Mouse (Mus musculus): ENCODE data around the gene Rad51. TPM values are rescaled to one million over a fixed set of nuclear protein-coding genes. Genes with fewer than 3 reads are reported as not detected.

Rad51 gene
- polyA plus RNA-seq, 1 experiment from 2014 or later, result 47.9 TPM

DNA sequence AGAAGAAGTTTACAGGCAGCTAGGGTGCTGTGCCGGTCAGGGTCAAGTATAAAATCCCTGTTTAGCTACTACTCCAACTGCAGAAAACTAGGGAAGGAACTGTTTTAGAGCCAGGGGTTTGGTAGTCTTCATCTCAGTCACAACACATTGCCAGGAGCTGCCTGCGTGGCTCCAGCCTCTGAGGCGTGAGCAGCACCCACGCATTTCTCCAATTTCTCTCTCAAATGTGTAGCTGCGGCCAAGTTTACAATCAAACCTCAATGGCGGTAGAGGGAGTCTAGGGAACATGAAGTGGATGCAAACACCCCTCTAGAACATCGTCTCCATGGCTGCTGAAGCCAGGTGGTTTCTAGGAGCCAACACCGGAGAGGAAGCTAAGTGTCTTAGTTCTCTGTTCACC lies 35.2 kb downstream of the Rad51 start:
- H3K4me2 ChIP-seq (replicated peaks), result no peak overlapping the region
- WGBS, result 90% methylated on average over 8 of the region's 8 CpGs
- no peak overlapping the region for H3K4me3 ChIP-seq
- peaks cover 95% of the 10 kb centered on the region for H3K36me3 ChIP-seq
- H3K4me1 ChIP-seq, result no peaks in the 10 kb centered on the region
- no peaks in the 10 kb centered on the region; the same call in 1 of the 2 replicates for H3K9me3 ChIP-seq
- no peak overlapping the region for H3K27ac ChIP-seq
- no peaks in the 10 kb centered on the region for H3K27me3 ChIP-seq
- ATAC-seq (ENCODE audit: low FRiP score, low read depth), result no peak
- no peak overlapping the region for H3K9ac ChIP-seq

DNA sequence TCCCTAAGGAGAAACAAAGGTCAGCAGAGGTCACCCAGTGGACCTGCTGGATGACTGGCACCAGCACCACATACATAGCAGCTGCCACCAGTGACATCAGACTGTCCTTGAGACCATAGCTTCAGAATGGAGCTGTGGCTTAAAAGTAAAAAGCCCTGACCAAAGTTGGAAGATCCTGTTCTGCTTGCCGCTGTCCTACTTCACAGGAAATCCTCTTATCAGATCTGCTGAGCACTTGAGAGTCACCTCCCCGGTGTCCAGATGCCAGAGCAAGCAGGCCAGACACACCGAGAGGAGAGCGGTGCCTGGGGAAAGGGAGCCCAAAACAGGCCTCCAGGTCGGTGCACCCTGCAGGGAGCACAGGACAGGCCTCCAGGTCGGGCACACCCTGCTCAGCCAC lies 39.7 kb downstream of the Rad51 start:
- no peak for ATAC-seq (ENCODE audit: low FRiP score, low read depth)
- H3K9ac ChIP-seq, result no peak overlapping the region
- H3K27me3 ChIP-seq, result no peaks in the 10 kb centered on the region
- no peak overlapping the region for H3K4me2 ChIP-seq (replicated peaks)
- no peaks in the 10 kb centered on the region for H3K9me3 ChIP-seq
- peaks cover 67% of the 10 kb centered on the region for H3K36me3 ChIP-seq
- H3K4me1 ChIP-seq, result peaks cover 12% of the 10 kb centered on the region
- WGBS, result 83% methylated on average over 6 of the region's 6 CpGs
- no peak overlapping the region for H3K27ac ChIP-seq
- H3K4me3 ChIP-seq, result no peak overlapping the region

DNA sequence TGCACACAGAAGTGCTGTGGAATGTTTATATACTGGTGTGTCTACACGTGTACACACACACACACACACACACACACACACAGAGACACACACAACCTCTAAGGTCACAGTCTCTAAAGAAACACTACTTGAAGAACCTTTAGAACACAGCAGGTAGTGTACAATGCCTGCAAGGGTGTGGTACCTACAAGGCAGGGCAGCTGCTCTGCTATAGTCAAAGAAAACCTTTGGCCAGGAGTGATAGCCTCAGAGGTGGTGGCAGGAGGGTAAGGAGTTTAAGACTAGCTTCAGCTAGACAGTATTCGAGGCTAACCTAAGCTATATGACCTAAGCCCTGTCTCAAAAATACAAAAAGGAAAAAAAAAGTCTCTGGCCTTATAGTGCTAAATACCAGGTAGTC lies 42.1 kb downstream of the Rad51 start:
- Histone ChIP-seq H3K4me2 (replicated peaks) (no peak overlapping the region), H3K27me3 (no peaks in the 10 kb centered on the region), H3K9me3 (no peaks in the 10 kb centered on the region), H3K4me3 (no peak overlapping the region), H3K27ac (no peak overlapping the region), H3K36me3 (peaks cover 43% of the 10 kb centered on the region), H3K9ac (no peak overlapping the region), H3K4me1 (peaks cover 14% of the 10 kb centered on the region)
- WGBS, result 76% methylated on average over 2 of the region's 2 CpGs
- no peak for ATAC-seq (ENCODE audit: low FRiP score, low read depth)

DNA sequence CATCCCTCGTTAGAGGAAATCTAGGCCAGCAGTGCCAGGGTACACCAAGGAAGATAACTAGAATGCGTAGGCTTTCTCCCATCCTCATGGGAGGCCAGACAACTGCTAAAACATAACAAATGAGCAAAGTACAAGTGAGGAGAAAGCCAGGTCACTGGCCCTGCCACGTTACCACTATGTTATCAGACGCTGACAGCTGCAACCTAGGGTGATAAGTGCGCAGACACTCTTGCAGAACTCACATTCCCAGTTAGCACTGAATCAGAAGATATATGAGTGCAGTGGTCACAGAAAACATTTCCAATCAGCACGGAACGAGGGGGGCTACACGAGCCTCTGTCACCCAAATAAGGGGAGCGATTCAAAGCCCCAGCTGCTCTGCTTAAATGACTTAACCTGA lies 42.8 kb downstream of the Rad51 start:
- Histone ChIP-seq H3K4me1 (peaks cover 14% of the 10 kb centered on the region), H3K9me3 (no peaks in the 10 kb centered on the region), H3K4me2 (replicated peaks) (peak overlapping the region; percentile 96), H3K27ac (no peak overlapping the region), H3K4me3 (peak overlapping the region; percentile 99), H3K27me3 (no peaks in the 10 kb centered on the region), H3K36me3 (peaks cover 36% of the 10 kb centered on the region), H3K9ac (peak overlapping the region; percentile 94; the same call in 1 of the 2 replicates)
- no peak for ATAC-seq (ENCODE audit: low FRiP score, low read depth)
- 86% methylated on average over 9 of the region's 9 CpGs for WGBS

DNA sequence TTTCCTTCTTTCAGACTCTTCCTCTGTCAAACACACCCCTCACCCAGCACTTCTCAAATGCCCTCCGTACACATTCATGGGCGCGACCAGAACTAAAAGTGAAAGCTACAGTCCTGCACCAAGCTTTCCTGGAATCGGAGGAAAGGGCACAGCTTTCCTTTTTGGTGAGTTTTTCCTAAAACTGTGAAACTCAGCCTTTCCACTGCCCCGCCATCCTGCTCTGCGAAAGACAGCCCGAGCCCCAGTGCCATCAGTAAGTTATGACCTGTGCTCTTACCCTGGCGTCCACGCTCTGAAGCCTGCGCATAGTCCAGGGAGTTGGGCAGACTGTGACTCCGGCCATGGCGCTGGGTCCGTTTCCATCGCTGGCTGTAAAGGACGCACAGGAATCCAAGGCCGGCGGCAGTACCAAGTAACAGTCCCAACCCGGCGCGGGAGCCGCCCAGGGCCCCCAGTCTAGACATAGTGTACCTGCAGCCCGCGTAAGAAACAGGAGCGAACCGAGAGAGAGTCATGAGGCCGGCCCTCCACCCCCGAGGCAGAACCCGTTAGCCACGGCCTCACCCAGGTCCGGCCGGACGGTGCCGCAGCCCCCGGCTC lies 43.6 kb downstream of the Rad51 start:
- Histone ChIP-seq H3K4me3 (peak overlapping the region; percentile 99), H3K36me3 (peaks cover 28% of the 10 kb centered on the region), H3K27me3 (no peaks in the 10 kb centered on the region), H3K27ac (peak overlapping the region; percentile 63), H3K4me1 (peaks cover 14% of the 10 kb centered on the region), H3K4me2 (replicated peaks) (peak overlapping the region; percentile 96), H3K9me3 (no peaks in the 10 kb centered on the region), H3K9ac (peak overlapping the region; percentile 94)
- ATAC-seq (ENCODE audit: low FRiP score, low read depth), result no peak; the same call in 1 of the 2 replicates
- WGBS, result 5% methylated on average over 33 of the region's 34 CpGs

DNA sequence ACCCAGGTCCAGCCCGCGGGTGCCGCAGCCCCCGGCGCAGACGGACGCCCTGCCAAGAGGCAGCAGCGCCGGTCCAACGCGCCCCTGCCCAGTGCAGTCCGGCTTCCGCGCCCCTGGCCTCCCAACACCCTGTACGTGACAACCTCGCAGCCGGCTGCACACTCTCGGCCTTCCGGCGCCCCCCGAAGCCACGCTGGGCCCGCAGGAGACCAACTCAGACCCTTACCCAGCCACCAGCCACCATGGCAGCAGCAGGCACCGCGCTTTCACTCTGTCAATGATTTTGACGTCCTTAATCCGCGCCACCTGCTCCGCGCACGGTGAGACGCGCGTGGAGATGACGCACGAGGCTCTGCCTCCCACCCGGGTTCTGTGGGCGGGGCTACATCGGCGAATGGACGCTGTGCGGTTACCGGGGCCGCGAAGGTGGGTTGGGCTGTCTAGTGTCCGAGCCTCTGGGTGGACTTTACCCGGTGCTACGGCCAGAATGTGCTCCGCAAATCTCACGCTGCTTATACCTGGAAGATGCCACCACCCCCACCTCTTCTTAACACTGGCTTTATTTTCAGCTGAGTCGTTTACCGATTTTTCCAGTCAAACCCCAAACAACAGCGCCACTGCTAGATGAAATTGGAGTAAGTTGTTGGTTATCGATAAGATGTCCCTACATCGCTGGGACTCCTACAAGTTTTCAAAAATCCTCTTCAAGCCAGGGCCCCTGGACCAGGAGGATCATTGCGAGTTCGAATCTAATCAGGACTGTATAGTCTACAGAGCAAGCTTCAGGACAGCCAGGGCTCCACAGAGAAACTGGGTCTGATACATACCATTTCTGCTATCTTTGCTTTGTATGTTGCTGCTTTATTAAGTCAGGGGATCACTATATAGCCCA lies 44.3 kb downstream of the Rad51 start, which contains the start of gene Rmdn3:
Gene Rmdn3 (minus strand): TSS at position 354 of the 892 bp plus-strand sequence.
- 1% methylated on average over 56 of the region's 57 CpGs for WGBS
- peak; percentile 91 for ATAC-seq (ENCODE audit: low FRiP score, low read depth)
- H3K4me2 ChIP-seq (replicated peaks), result peak within 1 kb of the TSS; percentile 96

DNA sequence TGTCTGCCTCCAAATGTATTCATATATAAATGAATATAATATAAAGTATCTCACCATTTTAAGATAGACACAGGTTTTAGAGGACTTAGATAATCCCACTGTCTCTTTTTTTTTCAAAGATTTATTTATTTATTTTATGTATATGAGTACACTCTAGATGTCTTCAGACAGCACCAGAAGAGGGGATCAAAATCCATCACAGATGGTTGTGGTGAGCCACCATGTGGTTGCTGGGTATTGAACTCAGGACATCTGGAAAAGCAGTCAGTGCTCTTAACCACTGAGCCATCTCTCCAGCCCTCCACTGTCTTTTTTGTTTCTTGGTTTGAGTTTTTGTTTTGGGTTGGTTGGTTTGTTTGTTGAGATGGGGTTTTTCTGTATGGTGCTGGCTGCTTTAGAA lies 45.2 kb downstream of the Rad51 start:
- Histone ChIP-seq H3K4me1 (peaks cover 14% of the 10 kb centered on the region), H3K36me3 (peaks cover 11% of the 10 kb centered on the region), H3K9me3 (no peaks in the 10 kb centered on the region), H3K27me3 (no peaks in the 10 kb centered on the region), H3K27ac (no peak overlapping the region), H3K4me3 (0 out of 2 replicates have a peak overlapping the region, but pooled peaks have one; percentile 99), H3K9ac (no peak overlapping the region), H3K4me2 (replicated peaks) (no peak overlapping the region; the same call in 1 of the 2 replicates)
- no peak for ATAC-seq (ENCODE audit: low FRiP score, low read depth)

More for the DNA sequence above, 44.3 kb downstream of the Rad51 start, which contains the start of gene Rmdn3:
- Histone ChIP-seq H3K27me3 (no peaks in the 10 kb centered on the region), H3K27ac (peak within 1 kb of the TSS; percentile 63), H3K4me1 (peaks cover 14% of the 10 kb centered on the region), H3K9ac (peak within 1 kb of the TSS; percentile 94), H3K9me3 (no peaks in the 10 kb centered on the region), H3K36me3 (peaks cover 20% of the 10 kb centered on the region), H3K4me3 (peak within 1 kb of the TSS; percentile 99)

DNA sequence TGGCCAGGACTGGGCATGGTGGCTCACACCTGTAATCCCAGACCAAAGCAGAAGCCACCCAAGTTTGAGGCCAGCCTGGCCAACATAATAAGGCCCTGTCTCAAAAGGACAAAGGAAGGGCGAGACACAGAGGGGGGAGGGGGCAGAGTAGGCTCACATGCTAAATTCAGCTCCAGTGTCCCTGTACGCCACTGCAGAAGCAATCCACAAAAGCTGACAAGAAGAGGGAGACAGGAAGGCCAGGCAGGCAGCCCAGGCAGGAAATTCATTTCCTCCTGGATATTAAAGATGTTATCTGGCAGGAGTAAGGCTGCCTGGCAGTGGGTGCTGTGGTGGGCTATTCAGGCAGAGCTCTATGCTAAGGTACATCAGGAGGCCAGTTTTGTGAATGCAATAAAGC lies 48.7 kb downstream of the Rad51 start:
- Histone ChIP-seq H3K4me3 (no peak overlapping the region), H3K4me1 (peaks cover 2% of the 10 kb centered on the region), H3K9ac (0 out of 2 replicates have a peak overlapping the region, but pooled peaks have one; percentile 5), H3K4me2 (replicated peaks) (no peak overlapping the region), H3K27ac (no peak overlapping the region), H3K36me3 (no peaks in the 10 kb centered on the region), H3K9me3 (no peaks in the 10 kb centered on the region), H3K27me3 (peaks cover 11% of the 10 kb centered on the region)
- no peak for ATAC-seq (ENCODE audit: low FRiP score, low read depth)
- 51% methylated on average over 2 of the region's 2 CpGs for whole genome bisulfite sequencing

DNA sequence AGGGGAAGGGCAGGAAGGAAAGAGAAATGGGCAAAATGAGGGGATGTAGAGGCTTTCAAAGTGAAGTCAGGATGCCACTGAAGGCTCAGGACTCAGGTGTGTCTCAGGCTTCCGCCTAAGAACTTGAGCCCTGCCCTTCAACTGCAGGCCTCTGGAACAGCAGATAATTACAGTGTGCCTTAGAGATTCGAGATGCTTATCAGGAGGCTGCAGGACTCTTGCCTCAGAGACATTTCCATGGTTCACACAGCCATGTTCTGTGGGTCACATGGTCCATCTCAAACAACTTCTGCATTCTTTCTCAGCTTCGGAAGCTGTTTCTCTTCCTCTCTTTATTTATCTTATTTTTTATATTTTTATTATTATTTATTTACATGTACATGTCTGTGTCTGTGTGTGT lies 50.5 kb downstream of the Rad51 start:
- WGBS, result 60% methylated on average over 3 of the region's 3 CpGs
- Histone ChIP-seq H3K27me3 (peaks cover 30% of the 10 kb centered on the region), H3K4me1 (peaks cover 15% of the 10 kb centered on the region), H3K9me3 (no peaks in the 10 kb centered on the region), H3K9ac (no peak overlapping the region), H3K36me3 (no peaks in the 10 kb centered on the region), H3K4me3 (no peak overlapping the region), H3K4me2 (replicated peaks) (no peak overlapping the region), H3K27ac (no peak overlapping the region)
- no peak for ATAC-seq (ENCODE audit: low FRiP score, low read depth)

DNA sequence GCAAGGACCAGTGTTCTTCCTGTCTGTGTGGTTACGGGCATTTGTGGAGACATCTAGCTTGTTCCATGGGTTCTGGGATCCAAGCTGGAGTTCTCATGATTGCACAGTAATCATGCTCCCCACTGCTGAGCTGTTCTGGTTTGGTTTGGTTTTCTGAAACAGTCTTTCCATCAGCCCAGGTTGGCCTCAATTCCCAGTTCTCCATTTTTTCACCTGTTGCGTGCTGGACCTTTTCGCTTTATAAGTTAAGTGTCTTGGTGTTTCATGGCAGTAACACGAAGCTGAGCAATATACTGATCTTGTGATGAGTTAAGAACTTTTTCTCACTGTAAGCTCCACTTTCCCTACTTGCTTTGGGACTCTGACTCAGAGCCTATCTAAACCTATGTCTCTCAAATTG lies 51.4 kb downstream of the Rad51 start:
- Histone ChIP-seq H3K4me1 (peaks cover 16% of the 10 kb centered on the region), H3K4me2 (replicated peaks) (no peak overlapping the region), H3K27ac (no peak overlapping the region), H3K36me3 (no peaks in the 10 kb centered on the region), H3K9ac (no peak overlapping the region), H3K9me3 (no peaks in the 10 kb centered on the region), H3K27me3 (peaks cover 35% of the 10 kb centered on the region), H3K4me3 (no peak overlapping the region)
- no peak for ATAC-seq (ENCODE audit: low FRiP score, low read depth)
- WGBS, result 80% methylated on average over 4 of the region's 4 CpGs

DNA sequence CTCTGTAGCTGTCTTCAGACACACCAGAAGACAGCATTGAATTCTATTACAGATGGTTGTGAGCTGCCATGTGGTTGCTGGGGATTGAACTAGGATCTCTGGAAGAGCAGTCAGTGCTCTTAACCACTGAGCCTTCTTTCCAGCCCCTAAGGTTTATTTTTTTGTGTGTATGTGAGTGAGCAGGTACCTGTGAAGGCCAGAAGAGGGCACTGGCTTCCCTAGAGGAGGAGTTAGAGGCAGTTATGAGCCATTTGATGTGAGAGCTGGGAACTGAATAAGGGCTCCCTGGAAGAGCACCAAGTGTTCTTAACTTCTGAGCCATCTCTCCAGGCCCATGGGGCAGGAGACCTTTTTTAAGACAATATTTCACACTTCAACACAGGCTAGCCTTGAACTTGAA lies 52.8 kb downstream of the Rad51 start:
- H3K27me3 ChIP-seq, result peaks cover 35% of the 10 kb centered on the region
- H3K9me3 ChIP-seq, result no peaks in the 10 kb centered on the region
- no peak overlapping the region for H3K9ac ChIP-seq
- ATAC-seq (ENCODE audit: low FRiP score, low read depth), result no peak
- no peaks in the 10 kb centered on the region for H3K36me3 ChIP-seq
- no peak overlapping the region for H3K4me3 ChIP-seq
- no peak overlapping the region for H3K4me2 ChIP-seq (replicated peaks)
- H3K27ac ChIP-seq, result no peak overlapping the region
- H3K4me1 ChIP-seq, result peaks cover 16% of the 10 kb centered on the region

All from limb, embryonic 13.5 days (tissue).